Mouse (Mus musculus) telencephalon, adult 2 months (tissue): ENCODE measurements around the gene Nfe2l1.
"Not testable (repeated sequence)": the region's sequence is repeated elsewhere in the genome, so short reads cannot be mapped to it uniquely, and the experiment has no call there.

Experiments used
- DNase-seq: peaks from one replicate; pipeline ENCODE4 v3.0.0-alpha.2; 2011; ENCODE audit warnings: low read depth, low spot score

Gene Nfe2l1

DNA sequence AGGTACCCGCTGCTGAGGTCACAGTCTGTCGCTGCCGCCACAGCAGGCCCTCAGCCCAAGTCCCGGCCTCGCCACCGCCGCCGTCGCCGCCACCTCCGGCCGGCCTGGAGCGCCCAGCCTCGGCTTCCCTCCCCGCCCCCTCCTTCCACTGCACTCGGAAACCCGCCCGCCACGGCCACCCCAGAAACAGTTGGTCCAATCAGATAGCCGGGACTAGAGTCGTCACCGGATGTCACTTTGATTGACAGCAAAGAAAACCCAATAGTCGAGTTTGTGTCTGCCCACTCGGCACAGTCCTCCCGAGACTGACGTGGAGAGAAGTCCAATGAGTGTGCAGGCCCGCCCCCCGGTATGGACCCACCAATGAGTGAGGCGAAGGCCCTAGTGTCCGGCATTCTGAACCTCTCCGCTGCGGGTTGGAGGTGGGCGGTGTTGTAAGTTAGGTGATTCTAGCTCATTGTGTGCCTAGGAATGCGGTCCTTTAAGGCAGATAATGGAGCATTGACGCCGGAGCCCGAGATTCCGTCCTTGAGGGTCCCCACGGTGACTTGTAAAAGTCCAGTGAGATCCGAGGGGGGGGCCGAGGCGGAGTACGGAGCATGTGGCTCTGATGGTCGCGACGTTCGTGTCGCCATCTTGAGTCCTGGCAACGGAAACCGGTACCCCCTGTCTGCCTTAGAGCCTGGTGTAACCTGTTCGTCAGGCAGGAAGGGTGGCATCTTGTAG is at the start of gene Nfe2l1:
Gene Nfe2l1, minus strand, starts transcription at position 156 of the 726 bp plus-strand sequence.
- DNase-seq = peak; percentile 99

GRCm38 (mm10) chr11:96879359-96879758 is 49.6 kb upstream of the Nfe2l1 start:
- DNase-seq = no peak

- DNase-seq = no peak
Observed at GRCm38 (mm10) chr11:96878715-96879114, 48.9 kb upstream of the Nfe2l1 start.

DNA sequence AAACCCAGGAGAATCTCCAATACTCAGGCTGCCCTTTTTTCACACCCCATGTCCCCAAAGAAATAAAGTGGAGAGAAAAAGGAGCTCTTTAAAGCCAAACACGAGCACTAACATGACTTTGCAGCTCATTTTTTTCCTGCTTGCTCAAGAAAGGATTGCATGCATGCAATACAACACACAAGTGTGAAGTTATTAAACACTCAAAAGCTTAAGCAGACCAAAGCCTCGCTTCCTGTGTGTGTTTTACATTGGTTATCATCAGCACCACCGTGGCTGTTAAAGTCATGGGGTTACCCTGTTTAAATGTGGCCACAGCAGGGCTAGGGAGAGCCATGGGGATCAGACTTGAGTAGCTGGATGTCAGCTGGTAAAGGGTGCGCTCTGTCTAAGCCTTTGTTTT is 47.3 kb upstream of the Nfe2l1 start:
- DNase-seq = no peak

GRCm38 (mm10) chr11:96876300-96877040 is 46.7 kb upstream of the Nfe2l1 start:
- DNase-seq = no peak

DNA sequence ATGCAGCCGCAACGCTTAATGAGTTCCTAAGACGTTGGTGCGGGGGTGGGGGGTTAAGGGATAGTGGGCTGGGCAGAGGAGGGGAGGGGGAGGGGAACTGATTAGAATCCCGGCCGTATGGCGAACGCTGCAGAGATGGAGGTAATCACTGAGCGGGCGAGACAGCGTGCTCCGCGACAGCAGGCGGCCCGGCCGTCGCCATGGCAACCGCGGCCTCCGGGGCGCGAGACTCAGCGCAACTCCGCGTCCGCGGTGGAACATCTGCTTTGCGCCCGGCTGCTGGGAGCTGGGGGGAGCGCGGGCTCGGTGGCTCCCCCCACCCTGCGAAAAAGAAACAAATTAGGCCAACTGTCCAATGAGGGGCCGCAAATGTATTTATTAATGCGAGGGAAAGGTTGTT is 46.0 kb upstream of the Nfe2l1 start:
- no peak for DNase-seq

- DNase-seq = no peak
Observed at GRCm38 (mm10) chr11:96875270-96875669, 45.5 kb upstream of the Nfe2l1 start.

- DNase-seq = no peak
Observed at GRCm38 (mm10) chr11:96873601-96874140, 43.9 kb upstream of the Nfe2l1 start.

DNA sequence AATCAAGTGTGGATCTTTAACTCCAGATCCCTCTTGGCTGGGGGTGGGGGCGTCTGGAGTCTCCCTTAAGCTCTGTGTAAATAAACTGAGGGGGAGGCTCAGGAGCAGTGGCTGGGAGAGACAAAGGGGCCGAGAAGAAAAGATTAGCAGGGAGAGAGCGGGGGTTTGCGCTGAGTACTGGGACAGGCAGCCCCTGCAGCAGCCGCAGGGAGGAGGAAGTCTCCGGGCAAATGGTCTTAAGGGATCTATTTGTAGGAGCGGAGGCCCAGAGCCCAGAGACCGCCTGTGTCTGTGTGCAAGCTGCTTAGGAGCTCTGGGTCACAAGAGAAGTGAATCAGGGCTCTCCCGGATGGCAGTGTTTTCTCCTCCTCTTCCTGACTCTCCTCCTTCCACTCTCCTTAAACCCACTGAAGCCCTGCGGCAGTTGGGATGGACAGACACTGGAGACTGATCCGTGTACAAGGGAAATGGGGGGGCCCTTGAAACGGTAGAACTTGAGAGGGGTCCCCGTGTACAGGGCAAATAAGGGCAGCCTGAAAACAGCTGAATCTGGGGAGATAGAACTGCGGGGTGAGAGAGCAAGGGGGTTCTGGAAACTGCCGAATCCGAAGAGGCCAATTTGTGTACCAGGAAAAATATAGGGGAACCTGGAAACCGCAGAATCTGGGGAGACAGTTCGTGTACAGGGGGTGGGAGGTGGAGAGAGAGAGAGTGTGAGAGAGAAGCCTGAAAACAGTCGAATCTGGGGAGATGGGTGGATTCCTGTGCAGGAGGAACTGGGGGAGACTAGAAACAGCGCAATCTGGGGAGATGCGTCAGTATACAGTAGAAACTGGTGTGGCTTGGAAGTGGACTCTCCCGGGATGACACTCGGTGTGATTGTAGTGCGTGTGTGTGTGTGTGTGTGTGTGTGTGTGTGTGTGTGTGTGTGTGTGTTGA is 42.9 kb upstream of the Nfe2l1 start:
- no peak for DNase-seq

GRCm38 (mm10) chr11:96867149-96867548 is 37.4 kb upstream of the Nfe2l1 start:
- no peak for DNase-seq

DNA sequence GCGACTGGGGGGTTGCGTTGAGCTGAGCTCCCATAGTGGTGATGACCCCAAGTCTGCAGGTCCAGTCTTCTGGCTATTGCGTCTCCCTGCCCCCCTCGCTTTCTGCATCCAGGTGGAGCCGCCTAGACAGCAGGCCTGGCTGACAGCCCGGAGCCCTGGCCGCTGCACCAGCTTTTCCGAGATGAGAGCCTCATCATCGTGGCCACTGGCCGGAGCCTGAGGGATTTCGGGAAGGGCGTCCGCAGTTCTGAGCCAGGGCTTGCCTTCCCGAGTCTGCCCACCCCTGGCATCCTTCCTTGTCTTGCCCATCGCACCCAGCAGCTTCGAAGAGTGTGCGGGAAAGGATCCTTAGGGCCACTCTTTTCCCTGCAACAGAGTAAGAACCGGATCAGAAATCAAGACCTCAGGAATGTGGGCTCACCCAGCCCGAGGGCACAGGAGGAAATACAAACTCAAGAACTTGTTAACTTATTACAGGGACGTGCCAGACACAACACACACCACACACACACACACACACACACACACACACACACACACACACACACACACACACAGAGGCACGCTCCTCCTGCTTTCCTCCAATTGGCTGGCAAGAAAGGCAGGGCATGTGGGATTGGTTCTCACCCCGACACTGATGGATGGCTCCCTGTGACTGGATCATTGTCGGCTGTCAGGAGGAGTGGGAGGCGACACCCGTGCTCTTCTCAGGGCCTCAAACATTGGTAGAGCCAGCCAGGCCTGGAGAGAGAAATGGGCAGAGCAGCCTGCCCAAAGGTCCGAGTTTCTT is 33.6 kb upstream of the Nfe2l1 start:
- DNase-seq = no peak

GRCm38 (mm10) chr11:96862534-96862933 is 32.8 kb upstream of the Nfe2l1 start:
- no peak for DNase-seq

- DNase-seq = peak; percentile 82
Observed at GRCm38 (mm10) chr11:96861878-96862289, 32.1 kb upstream of the Nfe2l1 start.

DNA sequence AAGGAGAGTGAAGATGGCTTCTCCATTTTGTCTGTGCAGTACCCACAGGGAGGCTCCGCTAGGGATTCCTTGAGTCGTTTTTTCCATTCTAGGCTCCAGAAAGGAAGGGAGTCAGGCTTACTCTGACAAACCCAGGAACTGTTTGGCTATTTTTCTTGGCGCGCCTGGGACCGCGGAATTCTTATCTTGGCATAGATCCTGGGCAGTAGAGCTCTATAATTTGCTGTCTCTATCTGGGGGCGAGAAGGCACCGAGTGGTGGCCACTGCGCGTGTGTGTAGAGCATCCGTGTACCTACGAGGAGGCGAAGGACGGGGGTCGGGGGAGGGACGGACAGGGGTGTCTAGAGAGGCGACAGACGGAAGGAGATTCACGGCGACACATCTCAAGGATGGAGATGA is 31.7 kb upstream of the Nfe2l1 start:
- DNase-seq = no peak

GRCm38 (mm10) chr11:96860564-96860963 is 30.8 kb upstream of the Nfe2l1 start:
- DNase-seq = no peak

DNA sequence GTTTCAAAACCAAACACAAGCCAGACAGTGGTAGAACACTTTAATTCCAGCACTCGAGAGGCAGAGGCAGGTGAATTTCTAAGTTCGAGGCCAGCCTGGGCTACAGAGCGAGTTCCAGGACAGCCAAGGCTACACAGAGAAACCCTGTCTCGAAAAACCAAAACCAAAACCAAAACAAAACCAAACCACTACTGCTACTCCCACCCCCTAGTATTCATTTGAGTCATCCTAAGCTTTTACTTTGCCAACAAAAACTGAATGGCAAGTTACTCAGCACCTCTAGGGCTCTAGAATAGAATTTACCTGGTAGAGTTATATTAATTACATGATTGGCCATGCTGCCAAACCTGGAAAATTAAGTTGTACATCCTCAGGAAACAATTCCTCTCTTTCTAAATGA is 29.9 kb upstream of the Nfe2l1 start:
- DNase-seq = no peak

- no peak for DNase-seq
Observed at GRCm38 (mm10) chr11:96857446-96857845, 27.7 kb upstream of the Nfe2l1 start.

- DNase-seq = no peak
Observed at GRCm38 (mm10) chr11:96849681-96850467, 20.1 kb upstream of the Nfe2l1 start, which contains the start of gene Copz2. Gene Copz2, plus strand, starts transcription at chr11:96849870.

- DNase-seq = not testable (repeated sequence)
Observed at GRCm38 (mm10) chr11:96849145-96849544, 19.4 kb upstream of the Nfe2l1 start.

DNA sequence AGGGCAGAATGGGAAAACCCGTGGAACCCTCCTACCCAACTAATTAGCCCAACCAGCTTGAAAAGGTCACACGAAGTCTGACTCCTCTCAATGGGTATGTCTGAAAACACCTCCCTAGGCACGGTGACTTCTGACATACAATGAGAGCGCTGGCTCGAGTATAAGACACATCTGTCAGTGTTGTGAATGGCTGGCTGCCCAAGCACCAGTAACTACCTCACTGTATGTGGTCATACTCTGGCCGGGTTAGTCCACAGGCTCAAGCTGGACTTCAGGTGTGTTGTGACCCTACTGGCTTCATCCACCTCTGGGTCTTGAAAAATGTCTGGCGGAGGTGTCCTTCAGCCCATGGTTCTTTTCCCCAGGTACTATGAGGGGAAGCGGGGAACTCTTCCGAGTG is 18.9 kb upstream of the Nfe2l1 start:
- DNase-seq = no peak
